Mouse (Mus musculus): Measurements from ENCODE around the gene Pde11a.
A peak's percentile ranks its signal among the peaks of the same experiment; 100 is the strongest.

The Pde11a gene

DNA sequence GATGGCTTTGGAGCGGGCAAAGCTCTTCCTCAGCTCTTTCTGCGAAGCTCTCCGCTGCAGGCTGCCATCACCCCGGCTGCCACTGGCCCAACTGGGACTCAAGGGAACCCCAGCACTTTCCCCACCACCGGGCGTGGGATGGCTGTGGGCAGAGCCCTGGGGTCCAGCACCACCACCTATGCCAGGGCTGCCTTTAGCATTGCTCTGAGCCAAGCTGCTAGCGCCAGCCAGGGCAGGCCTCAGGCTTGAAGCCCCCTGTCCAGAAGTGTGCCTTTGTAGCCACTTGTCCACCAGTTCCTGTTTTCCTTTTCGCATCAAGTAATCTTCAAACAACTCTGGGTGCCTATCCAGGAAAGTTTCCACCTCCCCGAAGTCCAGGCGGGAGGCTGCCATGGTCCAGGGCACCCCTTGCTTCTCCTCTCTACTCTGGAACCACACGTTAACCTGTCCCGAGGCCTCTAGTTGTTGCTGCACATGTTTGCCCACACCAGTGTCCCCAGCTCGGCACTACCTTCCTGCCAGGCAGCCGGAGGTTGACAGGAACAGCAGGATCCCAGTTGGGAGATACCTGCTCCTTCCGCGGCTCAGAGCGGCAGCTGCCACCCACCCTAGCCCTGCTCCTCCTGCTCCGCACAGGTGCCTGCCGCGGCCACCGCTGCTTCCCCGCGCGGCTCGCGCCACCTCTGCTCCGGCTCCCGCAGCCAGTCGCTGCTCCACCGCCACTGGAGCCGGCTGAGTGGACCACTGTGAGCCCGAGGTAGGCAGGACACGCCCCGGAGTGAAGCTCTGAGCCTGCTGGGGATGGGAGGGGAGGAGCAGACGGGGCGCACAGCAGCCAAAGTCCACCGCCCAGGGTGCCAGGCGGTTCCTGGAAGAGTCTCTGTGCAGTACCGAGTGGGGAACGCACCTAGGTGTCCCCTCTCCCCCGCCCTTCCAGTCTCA is at the start of gene Pde11a:
Gene Pde11a, minus strand, starts transcription at position 560 of the 942 bp plus-strand sequence.
- DNase-seq (ENCODE audit: low spot score) = no peak

DNA sequence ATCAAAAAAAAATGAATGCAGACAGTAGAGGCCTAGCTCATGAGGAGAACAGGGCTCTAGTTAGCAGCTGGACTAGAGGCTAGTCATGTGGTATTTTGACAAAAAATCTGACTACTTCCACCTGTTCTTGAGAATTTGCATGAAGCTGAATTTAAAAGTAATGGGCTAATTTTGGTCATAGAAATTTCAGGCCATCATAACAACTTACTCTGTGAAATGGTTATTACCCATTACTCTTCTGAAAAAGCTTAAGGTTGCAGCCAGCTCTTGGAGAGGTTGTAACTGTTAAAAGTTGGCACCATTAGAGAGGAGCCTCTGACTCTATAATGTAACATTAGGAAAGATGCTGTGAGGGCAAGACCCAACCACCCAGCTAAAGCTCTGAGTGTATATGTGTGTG is 48.0 kb upstream of the Pde11a start:
- no peak for DNase-seq (ENCODE audit: low spot score)

GRCm38 (mm10) chr2:76378646-76379045 is 40.1 kb upstream of the Pde11a start:
- no peak for DNase-seq (ENCODE audit: low spot score)

- DNase-seq (ENCODE audit: low spot score) = no peak
These were observed 36.1 kb upstream of the Pde11a start for GRCm38 (mm10) chr2:76374544-76375206.

- DNase-seq (ENCODE audit: low spot score) = peak; percentile 24
These were observed 33.7 kb upstream of the Pde11a start for GRCm38 (mm10) chr2:76372244-76372643.

DNA sequence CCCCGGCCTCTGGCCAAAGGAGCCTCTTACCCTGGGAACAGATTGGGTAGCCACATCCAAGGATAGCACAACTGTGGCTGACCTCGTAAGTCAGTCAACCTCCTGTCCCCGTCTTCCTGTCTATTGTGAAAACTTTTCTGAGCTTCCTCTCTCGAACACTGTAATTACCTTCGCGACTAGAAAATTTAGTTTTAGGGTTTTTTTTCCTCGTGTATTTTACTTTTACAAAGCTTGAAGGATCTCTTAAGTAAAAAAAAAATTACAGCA is 32.0 kb upstream of the Pde11a start:
- DNase-seq (ENCODE audit: low spot score) = no peak

GRCm38 (mm10) chr2:76369821-76370655 is 31.5 kb upstream of the Pde11a start, which contains the start of gene Rbm45:
TSS of gene Rbm45 (plus strand) at chr2:76369984.
- DNase-seq (ENCODE audit: low spot score) = peak; percentile 92

DNA sequence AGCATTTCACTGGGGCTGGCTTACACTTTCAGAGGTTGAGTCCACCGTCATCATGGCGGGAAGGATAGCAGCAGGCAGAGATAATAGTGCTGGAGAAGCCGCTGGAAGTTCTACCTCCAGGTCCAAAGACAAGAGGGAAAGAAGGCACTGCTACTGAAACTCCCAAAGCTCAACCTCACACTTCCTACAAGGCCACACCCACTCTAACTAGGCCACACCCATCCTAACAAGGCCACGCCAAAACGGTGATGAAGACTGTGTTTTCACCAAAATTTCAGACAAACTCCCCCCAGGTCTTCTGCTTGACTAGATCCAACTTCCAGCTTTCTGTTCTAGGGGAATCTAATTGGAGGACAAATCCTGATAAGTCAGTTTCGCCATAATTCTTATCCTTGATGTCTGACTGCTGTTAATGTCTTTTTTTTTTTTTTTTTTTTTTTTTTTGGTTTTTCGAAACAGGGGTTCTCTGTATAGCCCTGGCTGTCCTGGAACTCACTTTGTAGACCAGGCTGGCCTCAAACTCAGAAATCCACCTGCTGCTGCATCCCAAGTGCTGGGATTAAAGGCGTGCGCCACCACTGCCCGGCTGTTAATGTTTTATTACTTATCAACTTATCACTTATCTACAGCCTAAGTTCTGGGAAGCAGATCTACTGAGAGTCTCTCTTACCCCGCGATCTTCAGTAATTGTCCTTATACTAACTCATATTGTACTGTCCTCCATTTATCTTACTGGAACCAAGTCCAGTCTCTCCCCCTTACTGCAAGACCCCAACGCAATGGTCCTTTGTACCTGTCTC is 30.5 kb upstream of the Pde11a start:
- DNase-seq (ENCODE audit: low spot score) = no peak

GRCm38 (mm10) chr2:76367188-76367922 is 28.8 kb upstream of the Pde11a start:
- peak; percentile 89 for DNase-seq (ENCODE audit: low spot score)

GRCm38 (mm10) chr2:76365811-76366210 is 27.2 kb upstream of the Pde11a start:
- no peak for DNase-seq (ENCODE audit: low spot score)

DNA sequence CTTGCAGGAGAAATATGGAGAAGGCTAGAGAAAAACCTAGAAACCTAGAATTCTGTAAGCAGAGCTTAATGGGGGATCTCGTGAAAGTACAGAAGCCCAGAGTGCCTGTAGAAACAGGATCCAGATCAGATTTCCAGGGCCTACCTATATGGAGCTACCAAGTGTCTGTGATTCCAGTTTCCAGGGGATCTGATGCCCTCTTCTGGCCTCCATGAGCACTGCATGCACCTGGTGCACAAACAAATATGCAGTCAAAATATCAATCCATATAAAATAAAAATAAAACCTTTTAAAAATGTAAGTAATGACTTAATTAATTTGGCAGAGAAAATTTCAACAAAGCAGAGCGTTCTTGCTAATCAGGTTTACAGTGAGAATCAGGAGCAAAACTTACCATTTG is 23.5 kb upstream of the Pde11a start:
- DNase-seq (ENCODE audit: low spot score) = peak; percentile 36

DNA sequence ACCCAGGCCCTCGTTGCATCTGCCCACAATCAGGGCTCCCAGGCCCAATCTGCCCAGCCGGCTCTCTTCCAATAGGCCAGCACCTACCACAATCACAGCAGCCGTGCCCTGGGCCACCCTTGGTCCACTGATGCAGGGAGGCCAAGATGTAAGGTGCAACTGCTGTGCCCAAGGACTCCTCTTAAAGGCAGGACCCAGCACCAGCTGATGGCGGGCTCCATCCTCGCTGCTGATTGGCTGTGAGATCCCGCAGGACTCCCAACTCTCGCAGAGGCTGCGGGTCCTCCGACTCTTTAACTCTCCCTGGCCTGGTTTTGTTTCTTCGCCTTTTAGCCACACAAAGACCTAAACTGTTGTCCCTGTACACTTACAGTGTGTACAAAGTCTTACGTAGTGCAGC is 21.7 kb upstream of the Pde11a start, which contains the start of gene Cyct:
Gene Cyct, minus strand, starts transcription at position 225 of the 400 bp plus-strand sequence.
- no peak for DNase-seq (ENCODE audit: low spot score)

- DNase-seq (ENCODE audit: low spot score) = no peak
These were observed 9.3 kb upstream of the Pde11a start for GRCm38 (mm10) chr2:76347839-76348238.

DNA sequence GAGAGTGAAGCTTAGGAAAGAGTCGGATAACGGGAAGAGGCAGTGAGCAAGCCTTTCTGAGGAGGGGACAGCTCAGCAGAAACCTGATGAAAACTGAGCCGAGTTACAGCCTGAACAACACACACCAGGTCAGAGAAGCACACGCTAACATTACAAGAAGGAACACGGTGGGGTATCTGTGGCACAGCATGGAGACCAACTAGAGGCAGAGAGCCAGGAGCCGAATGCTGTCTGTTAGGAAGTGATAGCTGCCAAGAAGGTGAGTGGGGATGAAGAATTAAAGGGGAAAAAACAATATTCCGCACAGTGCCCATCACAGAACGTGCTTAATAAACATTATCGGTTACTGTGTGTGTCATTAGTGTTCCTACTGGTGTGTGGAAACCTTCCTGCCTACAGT is 3.6 kb upstream of the Pde11a start:
- no peak for DNase-seq (ENCODE audit: low spot score)

GRCm38 (mm10) chr2:76334596-76334995 is 4.0 kb downstream of the Pde11a start:
- no peak for DNase-seq (ENCODE audit: low spot score)

DNA sequence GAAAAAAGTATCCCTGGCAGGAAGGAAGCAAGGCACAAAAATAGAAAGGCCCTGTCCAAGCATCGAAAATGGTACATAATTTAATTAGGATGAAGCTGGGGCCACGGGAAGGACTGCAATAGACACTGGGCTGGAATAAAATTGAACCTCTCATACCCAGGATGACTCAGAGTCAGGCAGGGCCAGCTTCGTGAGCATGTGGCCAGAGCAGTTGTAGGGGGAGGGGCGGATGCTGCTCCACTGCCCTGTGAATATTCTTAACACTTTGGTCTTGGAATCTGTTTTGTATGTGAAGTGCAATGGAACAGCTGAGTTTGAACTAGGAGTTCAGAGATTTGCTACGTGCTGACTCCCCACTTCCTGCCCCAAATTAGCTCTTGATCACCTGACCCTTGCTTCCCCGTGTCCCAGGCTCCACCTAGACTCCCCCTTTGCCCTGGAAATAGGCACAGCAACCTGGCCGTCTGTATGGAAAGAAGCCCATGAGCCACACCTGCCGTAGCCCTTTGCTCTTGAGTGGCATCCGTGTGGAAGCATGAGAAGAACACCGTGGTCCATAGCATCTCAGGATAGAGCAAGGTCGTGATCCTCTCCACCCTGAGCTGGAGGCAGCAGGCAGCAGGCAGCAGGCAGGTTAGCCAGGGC is 6.3 kb downstream of the Pde11a start:
- DNase-seq (ENCODE audit: low spot score) = peak; percentile 84

GRCm38 (mm10) chr2:76330081-76330480 is 8.5 kb downstream of the Pde11a start:
- DNase-seq (ENCODE audit: low spot score) = no peak

- DNase-seq (ENCODE audit: low spot score) = no peak
These were observed 12.4 kb downstream of the Pde11a start for GRCm38 (mm10) chr2:76326161-76326560.

DNA sequence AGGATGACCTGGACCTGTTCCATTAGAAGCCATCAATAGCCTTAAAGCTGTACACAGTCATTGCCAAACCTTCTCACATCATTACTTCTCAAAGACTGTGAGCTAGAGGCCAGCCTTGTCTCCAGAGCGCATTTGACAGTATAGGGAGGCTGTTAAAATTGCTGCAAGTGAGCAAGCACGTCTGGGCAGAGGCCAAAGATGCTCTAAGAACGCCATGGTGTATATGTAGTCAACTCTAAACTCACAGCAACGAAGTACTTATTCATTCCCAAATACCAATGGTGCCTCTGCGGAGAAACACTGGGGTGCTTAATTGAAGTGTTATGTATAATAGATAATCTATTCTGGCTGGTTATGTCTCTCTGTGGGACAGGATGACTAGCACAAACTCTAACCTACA is 14.1 kb downstream of the Pde11a start:
- no peak for DNase-seq (ENCODE audit: low spot score)

DNA sequence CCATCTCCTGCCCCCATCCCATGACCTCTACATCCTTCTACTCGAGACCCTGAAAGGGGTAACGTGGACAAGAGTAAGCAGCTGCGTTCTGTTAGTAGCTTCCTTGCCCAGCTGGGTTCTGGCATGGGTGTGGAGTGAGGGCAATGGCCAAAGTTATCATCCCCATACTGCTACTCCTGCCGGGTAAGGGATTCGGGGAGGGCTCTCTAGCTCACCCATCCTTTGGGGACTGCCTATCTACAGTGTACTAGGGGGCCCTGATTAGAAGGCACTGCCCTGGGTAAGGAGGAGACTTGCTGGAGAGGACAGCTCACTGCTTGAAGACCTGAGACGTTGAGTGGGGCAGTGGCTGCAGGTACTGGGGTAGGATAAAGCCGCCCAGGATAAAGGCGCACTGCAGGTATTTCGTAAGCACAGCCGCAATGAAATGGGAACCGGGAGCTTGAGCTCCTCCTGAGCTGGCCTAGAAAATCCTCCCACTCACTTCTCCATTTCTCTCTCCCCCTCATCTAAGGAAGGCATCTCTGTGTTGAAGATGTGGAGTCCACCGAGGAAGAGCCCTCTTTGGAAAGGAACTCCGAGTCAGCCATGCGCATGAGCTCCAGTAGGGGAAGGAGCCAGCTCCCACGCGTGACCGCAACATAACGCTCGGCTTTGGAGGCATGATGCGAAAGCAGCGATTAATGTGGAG is 15.2 kb downstream of the Pde11a start:
- DNase-seq (ENCODE audit: low spot score) = no peak

All from MN1 (cell line).